Mouse (Mus musculus) bone marrow macrophage, adult 2 months (primary cell): ENCODE data around the gene Parn.

Source experiments
- CTCF ChIP-seq: IDR thresholded peaks from 2 replicates; pipeline ENCODE4 v1.5.1; 2012; ENCODE audit warnings: low read depth, mild to moderate bottlenecking, low read length, moderate library complexity
- POLR2A ChIP-seq: IDR thresholded peaks from 2 replicates; pipeline ENCODE4 v1.6.1; 2012; ENCODE audit warnings: mild to moderate bottlenecking, low read depth, low read length, borderline replicate concordance

DNA sequence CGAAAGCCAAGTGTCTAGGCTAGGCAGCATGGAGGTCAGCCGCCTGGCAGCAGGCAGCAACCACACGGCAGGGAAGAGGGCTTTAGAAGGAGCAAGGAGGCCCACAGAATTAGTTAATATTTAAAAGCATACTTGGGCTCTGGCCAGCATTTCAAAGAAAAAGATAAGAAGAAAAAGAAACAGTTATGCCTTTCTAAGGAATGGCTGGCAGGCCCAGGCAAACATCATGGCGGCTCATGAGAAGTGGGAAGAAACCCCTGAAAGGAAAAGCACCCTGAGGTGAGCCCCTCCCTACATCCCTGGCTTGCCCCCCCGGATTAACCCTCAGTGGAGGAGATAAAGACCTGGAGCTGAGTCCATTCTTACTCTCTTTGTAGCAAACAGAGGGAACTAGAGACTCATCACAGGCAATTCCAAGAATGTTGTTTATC lies 57.0 kb downstream of the Parn start:
- TF ChIP-seq CTCF (no peak), POLR2A (no peak)
